Mouse (Mus musculus) erythroid progenitor cell, adult 5-6 weeks (primary cell): ENCODE measurements around the gene Npas3. TPM values are rescaled to one million over a fixed set of nuclear protein-coding genes. Genes with fewer than 3 reads are reported as not detected.

Experiments
- ATAC-seq: replicated peaks from 2 replicates; pipeline ENCODE4 v1.8.0; 2016; ENCODE audit warnings: moderate number of reproducible peaks, mild to moderate bottlenecking, moderate TSS enrichment, inconsistent platforms; ENCODE audit not compliant: poor library complexity, low FRiP score, severe bottlenecking
- total RNA-seq, 2 experiments: library from RNA; stranded (forward) in 1 of 2; stranded (reverse) in 1 of 2; fragments of 150-400 nt in 1 of 2; fragments of 186-747, 209-891 nt in 1 of 2; gene quantifications; 2 replicates each; pipeline versions ENCODE4 v1.2.3 to v1.2.4; 2015 to 2017; ENCODE audit warnings: low replicate concordance in 2 of 2

Npas3 gene
- total RNA-seq, 2 experiments from 2014 or later: not detected

- no peak for ATAC-seq
Observed at GRCm38 (mm10) chr12:54080996-54081395, 832.5 kb downstream of the Npas3 start.

- no peak for ATAC-seq
Observed at GRCm38 (mm10) chr12:54093729-54094128, 845.3 kb downstream of the Npas3 start.

GRCm38 (mm10) chr12:54096492-54096891 is 848.0 kb downstream of the Npas3 start:
- ATAC-seq: no peak

GRCm38 (mm10) chr12:54098136-54098535 is 849.7 kb downstream of the Npas3 start:
- ATAC-seq: no peak

GRCm38 (mm10) chr12:54098785-54099184 is 850.3 kb downstream of the Npas3 start:
- no peak for ATAC-seq

GRCm38 (mm10) chr12:54099458-54099857 is 851.0 kb downstream of the Npas3 start:
- no peak for ATAC-seq

- ATAC-seq: no peak
Observed at GRCm38 (mm10) chr12:54101307-54101870, 852.9 kb downstream of the Npas3 start.

- no peak for ATAC-seq
Observed at GRCm38 (mm10) chr12:54102500-54102899, 854.0 kb downstream of the Npas3 start.

- no peak for ATAC-seq
Observed at GRCm38 (mm10) chr12:54105531-54105930, 857.1 kb downstream of the Npas3 start.

GRCm38 (mm10) chr12:54105946-54106345 is 857.5 kb downstream of the Npas3 start:
- no peak for ATAC-seq

- ATAC-seq: no peak
Observed at GRCm38 (mm10) chr12:54110342-54110741, 861.9 kb downstream of the Npas3 start.

GRCm38 (mm10) chr12:54110930-54111329 is 862.5 kb downstream of the Npas3 start:
- ATAC-seq: no peak

GRCm38 (mm10) chr12:54120386-54120785 is 871.9 kb downstream of the Npas3 start:
- no peak for ATAC-seq

GRCm38 (mm10) chr12:54121286-54121685 is 872.8 kb downstream of the Npas3 start:
- no peak for ATAC-seq
